Mouse (Mus musculus): ENCODE results near the gene Sfrp4.

Sfrp4 gene

GRCm38 (mm10) chr13:19636131-19636530, 13.2 kb downstream of the Sfrp4 start:
- DNase-seq (ENCODE audit: low spot score) = peak; percentile 67

GRCm38 (mm10) chr13:19640203-19640851, 17.4 kb downstream of the Sfrp4 start:
- peak; percentile 31 for DNase-seq (ENCODE audit: low spot score)

GRCm38 (mm10) chr13:19643519-19643918, 20.6 kb downstream of the Sfrp4 start:
- no peak for DNase-seq (ENCODE audit: low spot score)

GRCm38 (mm10) chr13:19644225-19644624, 21.3 kb downstream of the Sfrp4 start:
- DNase-seq (ENCODE audit: low spot score) = no peak

- DNase-seq (ENCODE audit: low spot score) = no peak
Observed at GRCm38 (mm10) chr13:19649824-19650223, 26.9 kb downstream of the Sfrp4 start.

- DNase-seq (ENCODE audit: low spot score) = no peak
Observed at GRCm38 (mm10) chr13:19652405-19652804, 29.5 kb downstream of the Sfrp4 start.

GRCm38 (mm10) chr13:19668355-19669140, 45.6 kb downstream of the Sfrp4 start:
- no peak for DNase-seq (ENCODE audit: low spot score)

GRCm38 (mm10) chr13:19674025-19674424, 51.1 kb downstream of the Sfrp4 start:
- DNase-seq (ENCODE audit: low spot score) = no peak

- DNase-seq (ENCODE audit: low spot score) = no peak
Observed at GRCm38 (mm10) chr13:19674601-19675000, 51.7 kb downstream of the Sfrp4 start.
